9 mouse cellular contexts compared by ENCODE assay signal in the genomic region with DNA sequence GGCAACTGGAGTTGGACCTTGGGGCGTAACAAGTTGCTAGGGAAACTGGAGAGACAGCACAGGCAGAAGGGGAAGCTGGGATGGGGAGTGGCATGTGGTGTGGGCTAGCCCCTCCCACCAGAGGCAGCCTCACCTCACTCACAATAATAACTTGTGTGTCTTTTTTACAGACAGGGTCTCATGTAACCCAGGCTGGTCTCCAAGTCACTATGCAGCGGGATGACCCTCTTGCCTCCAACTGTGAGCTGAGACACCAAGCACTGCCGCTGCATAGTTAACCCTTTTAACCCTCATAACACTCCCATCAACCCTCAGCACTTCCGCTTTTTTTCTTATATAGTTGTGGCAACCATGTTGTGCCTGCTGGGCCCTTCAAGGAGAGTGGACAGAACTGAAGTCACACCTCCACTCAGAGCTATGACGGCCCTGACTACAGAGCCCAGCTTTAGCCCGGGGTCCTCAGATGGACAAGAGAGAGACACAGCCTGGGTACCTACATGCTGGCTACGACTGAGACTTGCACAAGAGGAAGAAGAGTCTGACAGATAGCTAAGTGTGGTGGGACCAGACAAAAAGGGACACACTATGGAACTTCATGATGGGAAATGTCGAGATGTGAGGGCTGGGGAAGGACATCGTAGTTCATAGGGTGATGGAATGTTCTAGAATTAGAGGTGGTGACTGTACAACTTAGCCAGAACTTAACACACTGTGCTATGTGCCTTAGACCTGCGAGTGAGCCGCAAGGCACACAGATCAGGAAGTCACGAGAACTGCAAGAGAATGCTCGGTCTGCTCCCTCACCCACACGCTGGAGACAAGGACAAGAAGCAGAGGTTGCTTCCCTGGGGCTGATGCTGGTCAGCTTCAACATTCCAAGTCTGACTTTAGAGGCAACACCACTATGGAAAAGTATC. TPM values are rescaled to one million over a fixed set of nuclear protein-coding genes. Genes with fewer than 3 reads are reported as not detected.
DNase-seq lines count a peak whose midpoint lies in the region; ATAC-seq and TF ChIP-seq lines count a peak whose summit lies in the region.
"Had no signal": no experiment of that assay in that cellular context is flagged by ENCODE, and none has a peak within 500 bp of the region (broad histone marks: within the 10 kb centered on the region; RNA-seq: fewer than 3 reads in every experiment).

No protein-coding gene starts in this region.

- no peaks in the 10 kb centered on the region; the same call in 1 of the 2 replicates for H3K79me2 ChIP-seq in liver, adult 2 months (ENCODE audit: control insufficient read depth, insufficient read depth, low read length)

- H3K27ac ChIP-seq in neural tube, embryonic 13.5 days (replicated peaks) = no peak overlapping the region
- 0 out of 2 replicates have a peak overlapping the region, but pooled peaks have one; percentile 24 for H3K27ac ChIP-seq in liver, adult 2 months (replicated peaks; ENCODE audit: insufficient read depth, low read depth, low read length)

- ATAC-seq in neural tube, embryonic 13.5 days (ENCODE audit: low read depth) = no peak
- ATAC-seq in frontal cortex, adult (ENCODE audit: low TSS enrichment) = no peak

- H3K9ac ChIP-seq in neural tube, embryonic 13.5 days = 0 out of 2 replicates have a peak overlapping the region, but pooled peaks have one; percentile 31
- H3K9ac ChIP-seq in liver, adult 2 months (ENCODE audit: low read depth, low read length) = no peak overlapping the region

- no peak for TF ChIP-seq POLR2A in liver, adult 2 months (IDR thresholded peaks at IDR 0.05; ENCODE audit: extremely low read depth, insufficient read depth, low read length)

- H3K4me2 ChIP-seq in neural tube, embryonic 13.5 days = no peak overlapping the region

- 80% methylated on average over 14 of the region's 14 CpGs for WGBS in neural tube, embryonic 13.5 days
- 82% methylated on average over 14 of the region's 14 CpGs for WGBS in liver, adult 2 months

- peaks cover 4% of the 10 kb centered on the region; the same call in 1 of the 2 replicates for H3K4me1 ChIP-seq in neural tube, embryonic 13.5 days (replicated peaks)
- no peaks in the 10 kb centered on the region for H3K4me1 ChIP-seq in liver, adult 2 months (ENCODE audit: control insufficient read depth, insufficient read depth, low read length)

- H3K9me3 ChIP-seq in neural tube, embryonic 13.5 days = no peaks in the 10 kb centered on the region

- H3K36me3 ChIP-seq in neural tube, embryonic 13.5 days = peaks cover 50% of the 10 kb centered on the region
- H3K36me3 ChIP-seq in liver, adult 2 months (ENCODE audit: control insufficient read depth, insufficient read depth, low read length) = no peaks in the 10 kb centered on the region

- H3K27me3 ChIP-seq in neural tube, embryonic 13.5 days = no peaks in the 10 kb centered on the region
- no peaks in the 10 kb centered on the region for H3K27me3 ChIP-seq in liver, adult 2 months (ENCODE audit: control insufficient read depth, insufficient read depth, low read length)

- TF ChIP-seq CTCF in liver, adult 2 months (IDR thresholded peaks at IDR 0.05; ENCODE audit: low read depth, low read length) = no peak

- no peak overlapping the region for H3K4me3 ChIP-seq in neural tube, embryonic 13.5 days
- H3K4me3 ChIP-seq in liver, adult 2 months (ENCODE audit: insufficient read depth, low read depth, low read length) = no peak overlapping the region

- peak; percentile 97 for DNase-seq in heart, adult 11 months
- no peak for DNase-seq in heart, postnatal 4 days
- DNase-seq in neural tube, embryonic 10.5 days (ENCODE audit: extremely low spot score, low spot score) = no peak
- no peak for DNase-seq in liver, adult 2 months (ENCODE audit: extremely low read depth, low read depth, low spot score)
- peak; percentile 75 to 76 for DNase-seq in spleen, postnatal 36 days (ENCODE audit: low spot score in 2 of 2)
- no peak for DNase-seq in ovary, adult 18-20 months (ENCODE audit: low spot score)
- DNase-seq: adrenal gland, postnatal 25 days had no signal

RNA-seq across cellular contexts. Expression of a gene that starts 9.3 kb away (rescaled TPM):
- 10 to 100 TPM; 12.5 to 13.0 TPM for total RNA-seq in heart, postnatal 4 days (2021)
- polyA plus RNA-seq in neural tube, embryonic 13.5 days (2015; fragmentation: Nextera tagmentation; extraction: Ambion mirVana) = 46.4 and 55.1 TPM in 2 replicates
- 3.5 and 5.2 TPM in 2 replicates for total RNA-seq in liver, adult 2 months (2014; rRNA removed)
- 6.1 TPM in 2 replicates for polyA plus RNA-seq in liver, adult 2 months (2012; rRNA removed)

RNA-seq across cellular contexts. Expression of a gene that starts 9.5 kb away (rescaled TPM):
- total RNA-seq in heart, postnatal 4 days (2021) = 1 to 10 TPM; 3.2 to 4.6 TPM
- polyA plus RNA-seq in neural tube, embryonic 13.5 days (2015; fragmentation: Nextera tagmentation; extraction: Ambion mirVana) = 37.2 and 39.1 TPM in 2 replicates
- 17.2 and 18.3 TPM in 2 replicates for total RNA-seq in liver, adult 2 months (2014; rRNA removed)
- polyA plus RNA-seq in liver, adult 2 months (2012; rRNA removed) = 42.5 and 49.7 TPM in 2 replicates

RNA-seq across cellular contexts. Expression of a gene that starts 14.6 kb away (rescaled TPM):
- total RNA-seq in heart, postnatal 4 days (2021) = 100 to 1,000 TPM; 105 TPM
- polyA plus RNA-seq in neural tube, embryonic 13.5 days (2015; fragmentation: Nextera tagmentation; extraction: Ambion mirVana) = 61.4 and 63.4 TPM in 2 replicates
- total RNA-seq in liver, adult 2 months (2014; rRNA removed) = 88.6 and 119 TPM in 2 replicates
- 87.0 and 116 TPM in 2 replicates for polyA plus RNA-seq in liver, adult 2 months (2012; rRNA removed)

RNA-seq across cellular contexts. Expression of a gene that starts 35.6 kb away (rescaled TPM):
- total RNA-seq in heart, postnatal 4 days (2021) = 10 to 100 TPM; 42.2 to 42.4 TPM
- 93.9 and 100.0 TPM in 2 replicates for polyA plus RNA-seq in neural tube, embryonic 13.5 days (2015; fragmentation: Nextera tagmentation; extraction: Ambion mirVana)
- 16.2 and 19.7 TPM in 2 replicates for total RNA-seq in liver, adult 2 months (2014; rRNA removed)
- polyA plus RNA-seq in liver, adult 2 months (2012; rRNA removed) = 36.1 and 36.8 TPM in 2 replicates

RNA-seq across cellular contexts. Expression of a gene that starts 49.6 kb away (rescaled TPM):
- 10 to 100 TPM; 47.8 to 53.8 TPM for total RNA-seq in heart, postnatal 4 days (2021)
- polyA plus RNA-seq in neural tube, embryonic 13.5 days (2015; fragmentation: Nextera tagmentation; extraction: Ambion mirVana) = 106 and 114 TPM in 2 replicates
- 22.3 and 35.2 TPM in 2 replicates for total RNA-seq in liver, adult 2 months (2014; rRNA removed)
- polyA plus RNA-seq in liver, adult 2 months (2012; rRNA removed) = 38.1 and 49.2 TPM in 2 replicates

Comparison
In these comparisons a context has a peak if more than half of its experiments do, and no peak if none do; other contexts are left out.
1. DNase-seq: peak in heart, adult 11 months (single experiment) and spleen, postnatal 36 days (2 of 2); none in heart, postnatal 4 days (single experiment), neural tube, embryonic 10.5 days (single experiment), liver, adult 2 months (single experiment) and ovary, adult 18-20 months (single experiment).